Mouse (Mus musculus) embryo, embryonic 10.5 days (tissue): ENCODE measurements around the gene Armc2.

Source experiments
- DNase-seq: peaks from one replicate; pipeline ENCODE4 v3.0.0-alpha.2; 2015; ENCODE audit warnings: low spot score

Armc2 gene

GRCm38 (mm10) chr10:42018016-42018949 lies at the start of gene Armc2:
Armc2 (minus strand) TSS chr10:42018442.
- peak; percentile 75 for DNase-seq

DNA sequence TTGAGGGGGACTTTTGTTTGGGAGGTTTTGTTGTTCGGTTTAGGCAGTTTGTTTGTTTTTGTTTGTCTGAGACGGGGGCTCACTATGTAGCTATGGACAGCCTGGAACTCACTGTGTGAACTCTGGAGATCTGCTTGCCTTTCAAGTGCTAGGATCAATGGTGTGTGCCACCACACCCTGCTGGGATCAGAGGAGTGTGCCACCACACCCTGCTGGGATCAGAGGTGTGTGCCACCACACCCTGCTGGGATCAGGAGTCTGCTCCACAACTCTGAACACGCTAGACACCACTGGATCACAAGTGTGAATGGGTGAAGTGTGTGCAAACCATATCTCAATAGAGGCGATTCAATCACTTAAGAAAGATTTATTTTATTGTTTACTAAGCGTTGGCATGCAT lies 46.2 kb upstream of the Armc2 start:
- no peak for DNase-seq

GRCm38 (mm10) chr10:42059522-42059921 lies 41.3 kb upstream of the Armc2 start:
- no peak for DNase-seq

DNA sequence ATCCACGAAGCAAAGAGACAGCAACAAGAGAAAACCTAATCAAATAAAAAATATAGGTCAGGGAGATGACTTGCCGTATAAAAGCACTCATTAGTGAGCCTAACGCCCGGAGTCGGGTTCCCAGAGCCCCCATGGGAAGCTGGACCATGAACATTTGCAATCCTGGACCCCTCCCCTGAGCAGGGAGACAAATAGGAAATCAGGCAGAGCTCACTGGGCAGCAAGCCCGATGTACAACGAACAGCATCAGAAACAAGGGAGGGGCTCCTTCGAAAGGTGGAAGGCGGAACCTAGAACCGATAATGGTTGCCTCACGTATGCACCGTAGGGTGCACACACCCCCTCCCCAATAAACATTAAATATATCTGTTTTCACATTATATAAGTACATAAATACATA lies 39.5 kb upstream of the Armc2 start:
- DNase-seq = no peak

DNA sequence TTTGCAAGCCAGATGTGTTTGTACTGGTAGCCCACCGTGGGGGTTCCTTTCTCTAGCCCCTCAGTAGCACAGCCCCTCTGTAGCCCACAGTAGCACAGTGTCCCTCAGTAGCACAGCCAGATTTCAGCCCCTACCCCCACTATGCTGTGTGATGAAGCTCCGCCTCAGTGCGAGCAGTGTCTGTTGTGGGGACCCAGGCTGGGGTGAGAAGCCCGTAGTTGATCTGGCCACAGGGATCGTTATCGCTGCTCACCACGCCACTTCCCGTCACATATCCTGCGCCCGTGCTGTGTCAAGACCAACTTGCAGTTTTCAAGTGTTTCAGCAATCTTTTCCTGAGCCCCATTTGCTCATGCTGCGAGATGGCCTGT lies 39.0 kb upstream of the Armc2 start:
- DNase-seq = peak; percentile 15

DNA sequence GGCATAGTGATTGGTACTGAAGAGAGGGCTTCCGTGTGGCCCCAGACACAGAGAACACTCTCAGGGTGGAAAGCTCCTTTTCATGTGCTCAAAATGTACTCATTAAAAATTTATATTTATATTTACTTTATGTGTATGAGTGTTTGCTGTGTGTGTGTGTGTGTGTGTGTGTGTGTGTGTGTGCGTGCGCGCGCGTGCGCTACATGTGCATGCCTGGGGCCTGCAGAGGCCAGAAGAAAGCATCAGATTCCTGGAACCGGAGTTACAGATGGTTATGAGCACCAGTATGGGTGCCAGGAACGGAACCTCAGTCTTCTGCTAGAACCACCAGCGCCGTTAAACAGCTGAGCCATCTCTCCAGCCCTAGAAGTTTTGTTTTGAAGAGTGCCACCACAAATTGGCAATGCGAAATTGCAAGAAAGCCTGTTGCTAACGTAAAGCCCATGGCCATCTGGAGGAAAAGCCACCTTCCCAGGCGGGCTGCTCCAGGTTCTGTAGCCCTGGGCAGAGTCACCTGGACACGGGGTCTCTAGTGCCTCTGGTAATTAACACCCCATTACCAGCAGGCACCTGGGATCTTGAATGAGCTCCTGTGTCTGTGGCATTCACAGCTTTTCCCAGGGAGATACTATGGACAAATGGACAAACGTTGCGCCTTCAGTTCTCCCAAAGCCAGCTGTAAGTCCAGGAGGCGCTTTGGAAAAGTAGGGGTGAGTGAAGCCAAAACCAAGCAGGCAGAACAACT lies 38.4 kb upstream of the Armc2 start:
- no peak for DNase-seq

DNA sequence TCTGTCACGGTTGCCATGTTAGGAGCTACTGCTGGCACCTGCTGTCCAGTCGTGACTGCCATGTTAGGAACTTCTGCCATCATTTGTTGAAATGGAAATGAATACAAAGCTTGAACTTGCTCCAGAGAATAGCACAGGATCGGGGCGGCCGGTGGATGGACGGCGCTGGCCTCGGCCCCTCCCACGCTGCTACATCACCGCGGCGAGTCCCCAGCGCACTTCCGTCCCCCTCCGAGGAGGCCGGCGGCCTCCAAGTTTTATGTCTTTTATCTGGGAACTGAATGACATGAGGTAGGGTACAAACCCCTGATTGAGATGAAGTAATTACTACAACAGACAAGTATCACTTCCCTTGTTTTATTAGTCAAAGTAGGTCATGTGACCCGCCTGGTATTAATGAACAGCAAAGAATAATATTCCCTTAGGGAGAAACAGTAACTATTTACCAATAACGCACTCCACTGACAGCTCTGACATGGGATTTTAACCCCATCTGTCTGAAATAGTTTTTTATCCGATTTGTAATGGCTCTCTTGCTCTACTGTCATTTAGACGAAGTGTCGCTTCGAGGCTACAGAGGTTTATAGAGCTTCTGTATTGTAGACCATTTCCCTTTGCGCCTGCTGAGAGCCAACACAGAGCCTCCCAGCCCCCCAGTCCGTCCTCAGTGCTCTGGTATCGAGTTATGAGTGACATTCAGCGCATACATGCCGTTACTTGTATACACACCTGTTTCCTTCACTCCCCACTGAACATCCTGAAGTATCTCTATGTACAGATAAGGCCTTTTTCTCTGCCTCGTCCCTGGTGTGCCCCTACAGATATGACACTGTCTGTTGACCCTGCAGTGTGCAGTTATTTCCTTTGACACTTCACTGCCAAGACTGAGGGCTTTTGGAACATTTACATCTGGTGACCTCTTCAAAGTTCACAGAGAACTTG lies 37.3 kb upstream of the Armc2 start:
- peak; percentile 24 for DNase-seq

DNA sequence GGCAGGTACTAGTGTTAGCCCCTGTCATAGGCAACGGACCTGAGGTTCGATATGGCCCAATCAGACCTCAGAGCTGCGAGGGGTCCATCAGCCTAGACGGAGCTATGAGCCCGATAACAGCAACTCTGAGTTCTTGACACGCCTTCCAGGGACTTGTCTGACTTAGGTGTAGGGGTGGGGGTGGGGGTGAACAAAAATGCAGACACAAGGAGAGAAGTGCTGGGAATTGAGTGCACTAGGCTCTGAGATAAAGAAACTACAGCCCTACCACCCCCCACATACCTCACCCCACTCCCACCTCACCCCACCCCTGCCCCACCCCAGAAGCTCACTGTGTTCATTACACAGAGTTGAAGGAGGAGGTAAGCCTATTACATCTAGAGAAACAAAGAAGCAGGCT lies 32.8 kb upstream of the Armc2 start:
- no peak for DNase-seq

DNA sequence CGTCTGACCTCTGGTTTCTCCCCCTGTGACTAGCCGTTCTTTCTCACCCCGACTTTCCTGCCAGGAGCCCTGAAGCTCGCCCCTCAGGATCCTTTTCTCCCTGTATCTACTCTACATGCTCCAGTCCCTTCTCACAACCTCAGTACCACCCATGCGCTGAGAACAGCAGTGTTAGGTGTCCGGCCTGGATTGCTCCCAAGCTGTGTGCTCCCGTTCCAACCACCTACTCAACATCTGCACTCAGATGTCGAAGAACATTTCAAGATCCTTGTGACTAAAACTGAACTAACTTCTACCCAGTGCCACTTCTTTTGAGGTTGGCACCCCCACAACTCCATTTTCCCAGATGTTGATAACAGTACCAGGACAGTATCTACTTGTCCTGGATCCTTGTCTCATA lies 30.4 kb upstream of the Armc2 start:
- DNase-seq = no peak

GRCm38 (mm10) chr10:42044574-42044973 lies 26.3 kb upstream of the Armc2 start:
- DNase-seq = no peak

GRCm38 (mm10) chr10:42043307-42043706 lies 25.1 kb upstream of the Armc2 start:
- no peak for DNase-seq

GRCm38 (mm10) chr10:42042881-42043280 lies 24.6 kb upstream of the Armc2 start:
- DNase-seq = no peak

- DNase-seq = no peak
These were observed 23.8 kb upstream of the Armc2 start for GRCm38 (mm10) chr10:42042087-42042486.

DNA sequence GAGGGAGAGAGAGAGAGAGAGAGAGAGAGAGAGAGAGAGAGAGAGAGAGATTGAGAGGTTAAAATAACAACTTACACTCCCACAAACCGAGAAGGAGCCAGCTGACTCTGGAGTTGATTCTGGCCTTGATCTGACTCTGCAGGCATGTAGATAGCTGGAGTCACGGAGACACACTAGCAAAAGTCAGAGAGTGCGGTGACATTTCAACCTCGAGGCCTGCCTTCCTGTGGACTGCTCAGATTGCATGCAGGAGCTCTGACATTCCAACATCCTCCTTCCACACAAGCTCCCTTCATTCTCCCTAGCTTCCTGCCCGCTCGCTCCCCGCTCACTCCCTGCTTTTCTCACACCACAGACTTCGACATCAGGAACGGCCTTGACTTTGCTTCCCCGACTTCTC lies 20.3 kb upstream of the Armc2 start:
- DNase-seq = no peak

- DNase-seq = no peak
These were observed 19.1 kb upstream of the Armc2 start for GRCm38 (mm10) chr10:42037301-42037870.

DNA sequence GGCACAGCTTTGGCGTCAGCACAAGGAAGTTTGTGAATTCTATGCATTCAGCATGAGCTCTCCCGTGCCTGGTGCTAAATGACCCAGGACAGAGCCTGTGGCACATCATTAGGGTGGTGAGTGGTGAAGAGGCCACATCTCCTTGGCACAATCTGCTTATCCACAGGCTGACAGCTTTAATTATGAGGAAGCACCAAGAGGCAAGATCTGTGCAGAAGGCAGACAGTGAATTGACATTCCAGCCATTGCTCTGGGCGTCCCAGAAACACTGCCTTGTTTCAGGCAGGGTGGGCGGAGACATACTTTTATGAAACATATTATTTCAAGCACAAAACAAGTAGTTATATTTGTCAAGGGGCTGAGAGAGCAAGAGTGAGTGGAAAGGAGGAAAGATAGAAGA lies 18.6 kb upstream of the Armc2 start:
- no peak for DNase-seq

GRCm38 (mm10) chr10:42033571-42033970 lies 15.3 kb upstream of the Armc2 start:
- no peak for DNase-seq

DNA sequence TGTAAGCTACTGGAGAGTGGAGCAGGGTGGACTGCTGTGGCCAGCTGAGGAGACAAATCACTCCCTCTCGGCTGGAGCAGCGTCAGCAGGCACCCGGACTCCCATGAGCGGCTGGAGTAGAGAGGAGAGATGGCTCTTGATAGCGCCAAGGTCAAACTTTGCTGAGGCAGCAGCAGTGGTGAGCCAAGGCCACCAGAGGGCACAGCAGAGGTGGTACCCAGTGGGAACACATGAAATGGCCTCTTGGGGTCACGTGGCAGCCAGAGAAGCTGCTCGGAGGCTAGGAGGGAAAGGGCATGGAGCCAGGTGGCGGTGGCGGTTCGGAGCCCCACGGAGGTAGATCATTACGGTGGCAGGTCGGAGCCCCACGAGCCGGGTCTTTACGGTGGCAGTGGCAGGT lies 12.8 kb upstream of the Armc2 start:
- peak; percentile 87 for DNase-seq

DNA sequence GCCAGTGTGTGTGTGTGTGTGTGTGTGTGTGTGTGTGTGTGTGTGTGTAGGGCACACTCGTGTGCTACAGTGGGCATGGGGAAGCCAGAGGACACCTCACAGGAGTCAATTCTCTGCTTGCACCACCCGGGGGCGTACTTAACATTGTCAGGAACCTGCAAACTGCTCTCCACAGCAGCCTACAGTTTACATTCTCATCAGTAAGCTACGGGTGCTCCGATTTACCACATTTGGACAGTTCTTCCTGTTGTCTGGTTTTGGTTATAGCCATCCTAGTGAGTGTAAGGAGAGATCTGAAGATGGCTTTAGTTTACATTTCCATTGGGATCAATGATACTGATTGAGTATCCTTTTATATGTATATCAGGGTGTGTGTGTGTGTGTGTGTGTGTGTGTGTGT lies 11.3 kb upstream of the Armc2 start:
- DNase-seq = no peak

DNA sequence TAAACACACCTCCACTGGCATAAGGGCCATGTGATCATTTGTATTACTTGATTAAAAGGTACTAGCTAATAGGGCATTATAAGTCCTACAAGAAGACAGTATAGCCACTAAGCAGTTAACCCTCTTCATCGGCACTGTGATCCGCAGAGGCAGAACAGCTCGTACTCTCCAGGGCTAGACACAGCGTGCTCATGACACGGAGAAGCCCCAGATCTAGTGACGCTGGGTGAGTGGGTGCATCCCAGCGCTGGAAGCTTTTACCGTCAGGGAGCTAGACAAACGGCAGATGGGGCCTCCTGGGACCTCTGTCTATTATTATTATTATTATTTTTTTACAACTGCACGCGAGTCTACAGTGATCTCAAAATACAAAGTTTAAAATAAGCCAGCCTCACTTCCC lies 9.1 kb upstream of the Armc2 start:
- DNase-seq = no peak

GRCm38 (mm10) chr10:42024406-42024805 lies 6.2 kb upstream of the Armc2 start:
- no peak for DNase-seq

DNA sequence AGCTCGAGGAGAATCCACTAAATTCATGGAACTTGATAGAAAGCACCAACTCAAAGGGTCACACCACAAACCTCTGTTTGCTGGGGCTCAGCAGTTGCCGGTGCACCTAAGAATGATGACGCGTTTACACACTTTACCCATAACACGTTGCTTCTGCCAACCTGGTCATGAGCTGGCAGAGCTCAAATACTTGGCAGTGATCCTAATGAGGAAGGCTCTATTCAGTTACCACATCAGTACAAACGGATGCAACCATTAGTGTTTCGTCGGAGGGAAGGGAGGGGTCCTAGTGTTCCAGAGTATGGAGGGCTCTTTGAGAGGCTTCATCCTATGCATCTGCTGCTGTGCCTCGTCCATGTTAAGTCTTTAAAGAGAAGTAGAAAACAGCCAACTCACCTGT lies 3.3 kb upstream of the Armc2 start:
- no peak for DNase-seq
